Mouse (Mus musculus) heart, adult 2 months (tissue): ENCODE results near the gene Gps2. TPM values are rescaled to one million over a fixed set of nuclear protein-coding genes. Genes with fewer than 3 reads are reported as not detected.

Experiments
- DNase-seq, 2 experiments: peaks; one replicate each; pipeline ENCODE4 v3.0.0; 2021
- H3K27ac ChIP-seq: fragments of 200-600 bp; 2 replicates; pipeline ENCODE4 v1.8.1; 2022
- H3K27me3 ChIP-seq: fragments of 200-500 bp; 2 replicates; pipeline ENCODE4 v1.6.1; 2012; ENCODE audit warnings: mild to moderate bottlenecking, low read length, inconsistent platforms, mixed read lengths; ENCODE audit not compliant: control insufficient read depth, insufficient read depth
- H3K36me3 ChIP-seq: fragments of 200-500 bp; 2 replicates; pipeline ENCODE4 v1.6.1; 2012; ENCODE audit warnings: low read length, inconsistent platforms; ENCODE audit not compliant: control insufficient read depth, insufficient read depth
- H3K4me1 ChIP-seq: fragments of 200-500 bp; 2 replicates; pipeline ENCODE4 v1.6.1; 2011; ENCODE audit warnings: low read length; ENCODE audit not compliant: control insufficient read depth, insufficient read depth
- H3K4me3 ChIP-seq: fragments of 200-600 bp; 2 replicates; pipeline ENCODE4 v1.8.1; 2022
- H3K79me2 ChIP-seq: fragments of 200-500 bp; replicated peaks from 2 replicates; pipeline ENCODE4 v1.6.1; 2012; ENCODE audit warnings: mild to moderate bottlenecking, inconsistent platforms, low read length, moderate library complexity, mixed read lengths; ENCODE audit not compliant: control insufficient read depth, insufficient read depth
- H3K9ac ChIP-seq: fragments of 200-500 bp; 2 replicates; pipeline ENCODE4 v1.6.1; 2012; ENCODE audit warnings: low read depth, mild to moderate bottlenecking, control low read depth, inconsistent platforms, low read length, mixed read lengths
- CTCF ChIP-seq: fragments of 200-600 bp; IDR thresholded peaks from 2 replicates; pipeline ENCODE4 v1.8.1; 2022; ENCODE audit warnings: antibody characterized with exemption, mild to moderate bottlenecking, moderate library complexity
- EP300 ChIP-seq: fragments of 200-500 bp; IDR thresholded peaks from 2 replicates; pipeline ENCODE4 v1.6.1; 2011; ENCODE audit warnings: low read depth, low read length, control low read depth; ENCODE audit not compliant: insufficient read depth
- POLR2A ChIP-seq: fragments of 200-500 bp; IDR thresholded peaks from 2 replicates; pipeline ENCODE4 v1.6.1; 2011; ENCODE audit warnings: mild to moderate bottlenecking, low read depth, low read length, control low read depth; ENCODE audit not compliant: insufficient read depth
- WGBS: fragments of 180-500 bp; shearing (Covaris S2); methylation state at CpG from one replicate; pipeline ENCODE4 v1.1.7; 2018; 5-methylcytosine and 5-hydroxymethylcytosine counted together
- intact Hi-C: fragments of 180-260 bp; cut with DNase I; formaldehyde crosslinking; loops from one replicate; pipeline ENCODE4 v1.15.1; 2025
- polyA plus RNA-seq: library from polyadenylated mRNA; depleted of rRNA; stranded (reverse); fragments of >200 nt; gene quantifications from 2 replicates; pipeline ENCODE4 v1.2.3, GENCODE M21; 2012
- total RNA-seq, 2 experiments: library from RNA; stranded (reverse); gene quantifications; 2 replicates each; pipeline ENCODE4 v1.2.3; 2021

The Gps2 gene
- total and polyA plus RNA-seq, 3 experiments = 27.2 to 63.9 (median 28.4) TPM

- intact Hi-C loops = loop anchor here (1.0 kb wide), 1 partner anchor 8 kb away; no protein-coding TSS in a partner anchor
- Histone ChIP-seq H3K36me3 (no peaks in the 10 kb centered on the region), H3K79me2 (no peaks in the 10 kb centered on the region), H3K9ac (no peak overlapping the region), H3K4me3 (no peak overlapping the region), H3K27me3 (no peaks in the 10 kb centered on the region), H3K4me1 (peaks cover 11% of the 10 kb centered on the region), H3K27ac (peak overlapping the region; percentile 71)
- WGBS = 47% methylated on average over 9 of the region's 9 CpGs
- TF ChIP-seq POLR2A (peak; percentile 31; the same call in 1 of the 2 replicates), EP300 (no peak), CTCF (no peak)
- no peak for DNase-seq
Observed at GRCm38 (mm10) chr11:69938401-69938979, 24.8 kb downstream of the Gps2 start.

DNA sequence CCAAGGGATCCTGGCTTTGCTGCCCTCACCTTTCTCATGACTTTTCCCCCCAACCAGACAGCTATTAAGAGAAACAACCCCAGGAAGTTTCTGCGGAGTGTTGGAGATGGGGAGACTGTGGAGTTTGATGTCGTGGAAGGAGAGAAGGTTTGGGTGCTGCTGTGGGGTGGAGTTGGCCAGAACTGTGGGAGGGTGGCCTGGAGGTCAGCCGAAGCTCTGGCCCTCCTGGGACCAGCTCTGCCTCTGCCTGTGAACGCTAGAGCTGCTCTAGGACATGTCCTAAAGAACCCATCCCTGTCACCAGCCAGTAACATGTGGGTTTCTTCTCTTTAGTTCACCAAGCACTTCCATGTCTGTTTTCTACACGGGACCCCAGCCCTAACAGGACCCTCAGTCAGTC lies 25.5 kb downstream of the Gps2 start:
- Histone ChIP-seq H3K4me3 (no peak overlapping the region), H3K36me3 (peaks cover 1% of the 10 kb centered on the region; the same call in 1 of the 2 replicates), H3K27me3 (no peaks in the 10 kb centered on the region), H3K27ac (peak overlapping the region; percentile 71), H3K9ac (no peak overlapping the region), H3K79me2 (no peaks in the 10 kb centered on the region), H3K4me1 (peaks cover 11% of the 10 kb centered on the region)
- WGBS = 49% methylated on average over 5 of the region's 5 CpGs
- intact Hi-C loops = no loop called here
- no peak for DNase-seq
- no peak for TF ChIP-seq CTCF
- TF ChIP-seq POLR2A = peak; percentile 5; the same call in 1 of the 2 replicates

GRCm38 (mm10) chr11:69939731-69940130 lies 26.0 kb downstream of the Gps2 start:
- Histone ChIP-seq H3K9ac (no peak overlapping the region), H3K4me3 (no peak overlapping the region), H3K27ac (peak overlapping the region; percentile 71), H3K36me3 (peaks cover 4% of the 10 kb centered on the region; the same call in 1 of the 2 replicates), H3K4me1 (peaks cover 9% of the 10 kb centered on the region), H3K27me3 (no peaks in the 10 kb centered on the region), H3K79me2 (no peaks in the 10 kb centered on the region)
- intact Hi-C loops = no loop called here
- no peak for DNase-seq
- TF ChIP-seq EP300 (no peak), CTCF (no peak), POLR2A (0 out of 2 replicates have a peak, but pooled peaks have one; percentile 5)
- WGBS = 90% methylated on average over 17 of the region's 17 CpGs

DNA sequence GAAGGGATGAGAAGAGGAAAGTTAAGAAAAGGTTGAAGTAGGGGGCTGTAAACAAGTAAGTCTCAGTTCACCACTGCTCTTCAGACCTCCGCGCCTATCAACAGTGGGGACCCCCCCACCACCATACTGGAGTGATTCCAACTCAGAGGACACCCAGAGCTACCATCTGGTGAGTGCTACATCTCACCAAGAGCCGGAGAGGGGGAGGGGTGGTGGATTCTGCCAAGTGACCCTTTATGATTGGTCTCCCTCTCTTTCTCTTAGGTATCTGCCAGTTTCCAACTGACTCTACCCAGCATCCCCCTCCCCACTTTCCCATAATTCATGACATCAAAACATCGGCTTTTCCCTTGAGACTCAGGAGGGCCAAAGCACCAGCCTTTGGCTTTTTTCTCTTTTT lies 27.3 kb downstream of the Gps2 start:
- intact Hi-C loops = no loop called here
- no peak overlapping the region for H3K27ac ChIP-seq
- DNase-seq = no peak
- WGBS = 77% methylated on average over 4 of the region's 4 CpGs
- peak; percentile 14; the same call in 1 of the 2 replicates for TF ChIP-seq POLR2A
- no peak for TF ChIP-seq CTCF
- H3K79me2 ChIP-seq = no peaks in the 10 kb centered on the region
- H3K4me3 ChIP-seq = no peak overlapping the region
- H3K27me3 ChIP-seq = no peaks in the 10 kb centered on the region
- H3K36me3 ChIP-seq = peaks cover 4% of the 10 kb centered on the region; the same call in 1 of the 2 replicates
- H3K4me1 ChIP-seq = peaks cover 7% of the 10 kb centered on the region
- no peak overlapping the region for H3K9ac ChIP-seq

DNA sequence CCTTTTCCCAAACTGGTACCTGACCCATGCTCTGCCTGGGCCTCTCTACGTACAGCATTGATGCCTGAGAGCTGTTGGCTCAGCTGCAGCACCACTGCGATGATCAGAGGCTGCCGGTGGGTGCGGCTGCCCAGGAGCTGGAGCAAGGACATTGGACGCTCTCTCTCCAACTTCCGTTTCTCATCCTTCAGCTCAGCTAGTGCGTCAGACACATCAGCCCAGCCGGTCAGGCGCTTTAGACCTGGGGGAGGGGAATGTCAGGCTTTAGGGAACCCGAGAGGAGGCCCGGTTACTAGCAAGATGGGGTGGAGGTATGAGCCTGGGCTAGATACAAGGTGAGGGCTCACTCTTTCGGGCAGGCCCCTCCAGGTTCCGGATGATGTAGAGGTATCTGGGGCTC lies 31.5 kb downstream of the Gps2 start:
- 58% methylated on average over 13 of the region's 13 CpGs for WGBS
- TF ChIP-seq CTCF = no peak
- TF ChIP-seq EP300 = no peak
- no peak for TF ChIP-seq POLR2A
- Histone ChIP-seq H3K27me3 (no peaks in the 10 kb centered on the region), H3K9ac (no peak overlapping the region), H3K36me3 (peaks cover 4% of the 10 kb centered on the region; the same call in 1 of the 2 replicates), H3K27ac (peak overlapping the region; percentile 97; the same call in 1 of the 2 replicates), H3K4me1 (no peaks in the 10 kb centered on the region; the same call in 1 of the 2 replicates), H3K79me2 (no peaks in the 10 kb centered on the region), H3K4me3 (no peak overlapping the region)
- intact Hi-C loops = no loop called here
- peak; percentile 8 to 24 for DNase-seq

- WGBS = 63% methylated on average over 18 of the region's 18 CpGs
- intact Hi-C loops = loop anchor here (1.0 kb wide), 1 partner anchor 8 kb away; no protein-coding TSS in a partner anchor
- H3K79me2 ChIP-seq = no peaks in the 10 kb centered on the region
- H3K27ac ChIP-seq = peak overlapping the region; percentile 97
- peak overlapping the region; percentile 58 for H3K9ac ChIP-seq
- no peaks in the 10 kb centered on the region for H3K27me3 ChIP-seq
- DNase-seq = peak; percentile 15 to 44
- no peaks in the 10 kb centered on the region; the same call in 1 of the 2 replicates for H3K4me1 ChIP-seq
- peaks cover 4% of the 10 kb centered on the region; the same call in 1 of the 2 replicates for H3K36me3 ChIP-seq
- peak overlapping the region; percentile 48 for H3K4me3 ChIP-seq
- TF ChIP-seq CTCF (no peak), EP300 (no peak), POLR2A (no peak)
Observed at GRCm38 (mm10) chr11:69945997-69946891, 32.6 kb downstream of the Gps2 start.
